Mouse (Mus musculus) G1E (cell line): ENCODE measurements at regions not wholly inside any gene's neighbourhood (a gene's known extent, or its start where the extent isn't known, plus 50 kb on each side); places are given as distances from the start of the nearest gene placed in this dataset.

ENCODE experiments used
- ATAC-seq: 2 replicates; pipeline ENCODE4 v1.8.0; 2016; ENCODE audit warnings: mild to moderate bottlenecking; ENCODE audit not compliant: insufficient number of reproducible peaks, poor library complexity, low FRiP score, severe bottlenecking; ENCODE audit errors: extremely low read depth
- DNase-seq: peaks from one replicate; pipeline ENCODE4 v3.0.0; 2012; ENCODE audit warnings: low spot score
- H3K27me3 ChIP-seq: 2 replicates; pipeline ENCODE4 v1.6.1; 2012; ENCODE audit warnings: mild to moderate bottlenecking, low read length, inconsistent platforms; ENCODE audit not compliant: insufficient read depth
- H3K36me3 ChIP-seq: replicated peaks from 2 replicates; pipeline ENCODE3; 2012; ENCODE audit warnings: mild to moderate bottlenecking, inconsistent platforms
- H3K4me1 ChIP-seq: 2 replicates; pipeline ENCODE4 v1.6.1; 2012; ENCODE audit warnings: low read depth, low read length, inconsistent platforms, mixed read lengths; ENCODE audit not compliant: insufficient read depth
- H3K4me3 ChIP-seq: 2 replicates; pipeline ENCODE4 v1.5.1; 2012; ENCODE audit warnings: low read depth, mild to moderate bottlenecking, inconsistent platforms, low read length, moderate library complexity, mixed read lengths
- H3K9me3 ChIP-seq: replicated peaks from 2 replicates; pipeline ENCODE4 v1.6.1; 2012; ENCODE audit warnings: inconsistent platforms
- CTCF ChIP-seq: IDR thresholded peaks from 2 replicates; pipeline ENCODE4 v1.5.1; 2012; ENCODE audit warnings: low read depth, low read length, inconsistent platforms, mixed read lengths
- GATA1 ChIP-seq: IDR thresholded peaks from 2 replicates; pipeline ENCODE4 v1.6.1; 2012; ENCODE audit warnings: borderline replicate concordance, low read length, inconsistent platforms, mixed read lengths
- GATA2 ChIP-seq: IDR thresholded peaks from 2 replicates; pipeline ENCODE4 v1.6.1; 2012; ENCODE audit warnings: low read depth, low read length, inconsistent platforms, borderline replicate concordance
- POLR2AphosphoS5 ChIP-seq: IDR thresholded peaks from 2 replicates; pipeline ENCODE4 v1.6.1; 2012; ENCODE audit warnings: low read depth, low read length, inconsistent platforms; ENCODE audit not compliant: insufficient replicate concordance
- TAL1 ChIP-seq: conservative IDR thresholded peaks from 2 replicates; pipeline ENCODE4 v1.6.1; 2012; ENCODE audit warnings: low read depth, low read length, inconsistent platforms, mixed read lengths

DNA sequence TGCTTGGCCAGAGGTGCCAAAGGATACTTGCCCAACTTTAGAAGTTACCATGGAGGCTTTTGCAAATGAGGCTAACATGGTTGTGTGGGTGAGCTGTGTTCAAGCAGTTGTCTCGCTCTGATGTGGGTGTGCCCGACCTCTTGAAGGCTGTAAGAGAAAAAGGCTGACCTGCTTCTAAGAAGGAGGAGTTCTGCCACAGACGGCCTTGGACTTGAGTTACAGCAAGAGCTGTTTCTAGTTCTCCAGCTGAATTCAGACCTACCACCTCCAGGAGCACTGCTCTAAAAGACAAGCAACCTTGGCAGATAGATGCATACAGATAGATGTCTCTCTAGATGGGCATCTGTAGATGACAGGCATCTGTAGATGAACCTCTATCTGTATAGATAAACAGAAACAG is 202.7 kb upstream of the A230072I06Rik start:
- ATAC-seq, result no peak
- Histone ChIP-seq H3K27me3 (0 out of 2 replicates have a peak, but pooled peaks cover 4% of the 10 kb centered on the region), H3K4me1 (no peaks in the 10 kb centered on the region), H3K36me3 (no peaks in the 10 kb centered on the region), H3K9me3 (no peaks in the 10 kb centered on the region), H3K4me3 (no peak overlapping the region)
- DNase-seq, result no peak
- TF ChIP-seq GATA2 (no peak), CTCF (no peak), TAL1 (no peak), GATA1 (no peak), POLR2AphosphoS5 (no peak)

DNA sequence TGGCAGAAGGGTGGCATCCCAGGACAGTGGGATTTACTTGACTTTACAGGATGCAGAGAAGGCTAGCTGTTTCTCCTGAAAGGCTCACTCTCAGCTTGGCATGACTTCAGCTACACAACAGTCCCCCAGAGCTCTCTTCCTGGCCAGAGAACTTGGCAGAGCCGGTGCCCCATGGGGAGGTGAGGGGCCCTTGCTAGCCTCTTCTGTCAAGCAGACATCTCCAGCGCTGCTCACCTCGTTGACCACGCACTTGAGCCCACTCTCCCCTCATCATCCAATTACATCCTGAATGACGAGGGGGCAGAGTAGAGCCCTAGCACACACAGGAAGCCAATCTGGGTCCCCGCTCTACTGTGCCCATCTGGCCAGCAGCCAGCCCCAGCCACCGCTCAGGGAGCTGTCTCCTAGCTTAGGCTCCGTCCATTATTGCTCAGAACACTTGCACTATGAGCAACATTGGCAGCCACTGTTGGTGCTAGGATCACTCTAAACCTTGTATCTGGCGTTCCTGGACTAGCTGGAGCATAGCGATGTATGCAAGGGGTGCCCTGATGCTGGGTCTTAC is 201.7 kb upstream of the A230072I06Rik start:
- DNase-seq, result no peak
- ATAC-seq, result no peak
- Histone ChIP-seq H3K36me3 (no peaks in the 10 kb centered on the region), H3K4me3 (no peak overlapping the region), H3K9me3 (no peaks in the 10 kb centered on the region), H3K27me3 (no peaks in the 10 kb centered on the region), H3K4me1 (no peaks in the 10 kb centered on the region)
- no peak for TF ChIP-seq POLR2AphosphoS5
- TF ChIP-seq GATA2, result no peak
- TF ChIP-seq TAL1, result no peak
- no peak for TF ChIP-seq GATA1
- no peak for TF ChIP-seq CTCF

DNA sequence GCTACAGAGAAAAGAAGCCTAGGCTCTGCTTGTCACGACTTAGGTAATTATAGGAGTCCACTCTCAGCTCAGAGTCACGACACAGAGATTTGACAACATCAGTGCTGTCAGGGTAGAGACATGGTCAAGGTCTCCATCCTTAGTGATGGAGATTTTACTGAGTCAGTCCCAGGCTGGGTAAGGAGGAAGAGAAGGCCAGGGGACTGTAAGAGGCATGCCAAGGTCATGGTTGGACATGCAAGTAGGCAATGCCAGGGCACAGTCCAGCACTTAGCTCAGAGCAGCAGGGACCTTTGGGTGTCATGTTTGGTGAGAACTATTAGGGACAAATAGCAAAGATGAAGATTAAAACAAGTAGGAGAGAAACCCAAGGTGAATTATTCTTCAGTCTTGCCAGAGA is 200.7 kb upstream of the A230072I06Rik start:
- no peaks in the 10 kb centered on the region for H3K4me1 ChIP-seq
- TF ChIP-seq GATA2, result no peak
- TF ChIP-seq CTCF, result no peak
- TF ChIP-seq TAL1, result no peak
- TF ChIP-seq POLR2AphosphoS5, result no peak
- no peak for TF ChIP-seq GATA1
- H3K36me3 ChIP-seq, result no peaks in the 10 kb centered on the region
- no peak for DNase-seq
- ATAC-seq, result no peak
- no peaks in the 10 kb centered on the region for H3K9me3 ChIP-seq
- H3K4me3 ChIP-seq, result no peak overlapping the region
- no peaks in the 10 kb centered on the region for H3K27me3 ChIP-seq

DNA sequence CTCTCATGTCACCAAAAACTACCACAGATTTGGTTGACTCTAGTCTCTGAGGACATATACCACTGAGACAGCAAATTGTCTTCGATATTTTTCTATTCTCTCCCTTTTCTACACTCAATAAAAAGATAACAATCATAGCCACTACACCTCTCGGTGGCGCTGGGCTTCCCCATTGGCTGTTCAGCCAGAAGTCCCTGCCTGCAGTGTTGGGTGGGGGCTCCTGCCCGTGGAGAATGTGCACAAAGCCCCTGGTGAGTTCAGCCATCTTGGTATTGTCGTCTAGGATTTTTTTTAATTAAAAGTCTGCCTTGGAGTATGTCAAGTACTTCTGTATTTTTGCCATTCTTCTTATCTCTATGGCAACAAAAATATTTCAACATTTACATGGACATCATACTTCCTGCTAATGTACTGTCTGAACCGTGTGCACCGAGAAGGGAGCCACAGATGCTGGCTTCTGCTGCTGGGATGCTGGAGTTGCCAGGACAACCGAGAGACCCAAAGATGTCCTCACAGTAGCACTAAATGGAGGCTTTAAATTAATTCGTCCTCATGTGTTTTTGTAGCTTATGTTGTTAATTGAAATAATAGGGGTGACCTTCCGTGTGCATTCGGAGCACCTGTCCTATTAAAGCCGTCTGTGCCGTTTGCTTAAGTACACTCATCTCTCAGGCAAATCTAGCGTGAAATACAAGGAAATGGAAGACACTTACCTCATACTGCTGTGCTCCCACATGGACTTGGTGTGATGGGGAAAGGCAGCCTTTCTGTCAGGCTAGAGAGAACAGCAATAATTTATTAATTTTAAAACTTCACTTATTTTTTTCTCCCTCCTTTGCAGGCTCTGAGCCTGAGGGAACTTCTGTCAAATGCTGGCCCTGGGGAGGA is 199.7 kb upstream of the A230072I06Rik start:
- H3K9me3 ChIP-seq, result no peaks in the 10 kb centered on the region
- no peak for DNase-seq
- no peak overlapping the region for H3K4me3 ChIP-seq
- no peaks in the 10 kb centered on the region for H3K27me3 ChIP-seq
- no peak for TF ChIP-seq GATA1
- no peak for TF ChIP-seq CTCF
- no peak for TF ChIP-seq TAL1
- no peak for TF ChIP-seq GATA2
- no peak for TF ChIP-seq POLR2AphosphoS5
- H3K4me1 ChIP-seq, result no peaks in the 10 kb centered on the region
- ATAC-seq, result no peak
- no peaks in the 10 kb centered on the region for H3K36me3 ChIP-seq

DNA sequence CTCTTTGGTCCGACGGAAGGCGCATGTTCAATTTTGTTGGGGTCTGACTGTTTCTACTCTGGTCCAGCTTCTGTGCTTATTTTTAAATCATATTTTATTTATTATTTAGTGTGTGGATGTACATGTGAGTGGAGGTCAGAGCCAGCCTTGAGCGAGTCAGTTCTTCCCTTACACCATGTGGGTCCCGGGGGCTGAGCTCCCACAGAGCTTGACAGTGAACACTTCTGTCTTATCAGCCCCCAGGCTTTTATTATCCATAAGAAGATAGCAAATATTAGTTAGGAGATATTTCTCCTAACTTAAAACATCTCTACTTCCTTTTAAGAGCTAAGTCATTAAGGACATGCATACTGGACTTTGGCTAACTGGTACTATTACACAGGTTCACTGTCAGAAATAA is 197.1 kb upstream of the A230072I06Rik start:
- TF ChIP-seq CTCF (no peak), GATA2 (no peak), POLR2AphosphoS5 (no peak), GATA1 (no peak), TAL1 (no peak)
- Histone ChIP-seq H3K9me3 (no peaks in the 10 kb centered on the region), H3K4me1 (no peaks in the 10 kb centered on the region), H3K4me3 (no peak overlapping the region), H3K27me3 (no peaks in the 10 kb centered on the region), H3K36me3 (no peaks in the 10 kb centered on the region)
- no peak for ATAC-seq
- no peak for DNase-seq

DNA sequence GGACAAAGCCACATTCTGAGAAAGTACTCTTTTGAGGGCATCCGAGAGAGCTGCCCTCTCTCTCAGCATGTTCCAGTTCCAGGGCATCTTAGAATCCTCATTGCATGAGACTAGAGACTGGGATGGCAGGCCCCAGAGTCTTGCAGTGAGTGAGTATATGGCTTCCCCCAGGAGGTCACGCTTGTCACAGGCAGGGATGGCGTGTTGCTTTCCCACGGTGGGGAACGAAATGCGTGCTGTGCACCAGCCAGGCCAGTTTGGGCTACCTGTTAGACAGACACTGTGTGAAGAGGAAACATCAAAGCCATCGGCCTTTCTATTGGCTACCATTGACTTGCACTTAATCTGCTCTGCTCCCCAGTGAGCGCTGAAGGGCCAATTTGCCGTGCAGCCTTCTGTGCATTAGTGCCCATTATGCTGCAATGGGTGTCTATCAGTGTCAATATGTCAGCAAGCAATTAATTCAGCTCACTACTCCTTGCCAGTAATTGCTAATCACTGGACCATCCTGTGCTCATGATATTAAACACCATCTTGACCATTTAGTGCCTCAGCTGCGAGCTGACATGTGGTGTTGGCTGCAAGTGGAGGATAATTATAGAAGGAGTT is 191.3 kb upstream of the A230072I06Rik start:
- Histone ChIP-seq H3K4me1 (no peaks in the 10 kb centered on the region), H3K36me3 (no peaks in the 10 kb centered on the region), H3K9me3 (no peaks in the 10 kb centered on the region), H3K4me3 (no peak overlapping the region), H3K27me3 (peaks cover 3% of the 10 kb centered on the region; the same call in 1 of the 2 replicates)
- DNase-seq, result no peak
- no peak for TF ChIP-seq GATA1
- no peak for TF ChIP-seq GATA2
- no peak for TF ChIP-seq CTCF
- no peak for TF ChIP-seq TAL1
- TF ChIP-seq POLR2AphosphoS5, result no peak
- ATAC-seq, result no peak

DNA sequence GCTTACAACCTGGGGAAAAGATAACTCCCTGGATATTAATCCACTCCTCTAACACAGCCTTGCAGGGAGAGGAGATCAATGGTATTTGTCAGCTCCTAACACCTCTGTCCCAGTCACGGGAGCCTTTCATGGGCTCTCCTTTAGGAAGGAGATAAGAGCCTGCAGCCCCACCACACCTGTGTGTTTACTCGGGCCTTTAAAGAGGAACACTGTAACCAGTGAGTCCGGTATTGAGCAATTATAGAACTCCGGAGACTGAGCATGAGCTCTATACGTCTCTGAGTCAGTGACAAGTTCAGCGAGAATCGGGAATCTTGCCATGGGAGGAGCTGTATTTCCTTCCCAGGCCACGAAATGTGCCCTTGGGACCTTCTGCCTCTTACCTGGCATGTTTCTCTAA is 178.5 kb upstream of the A230072I06Rik start:
- DNase-seq (no peak), ATAC-seq (no peak)
- TF ChIP-seq GATA2 (no peak), CTCF (no peak), GATA1 (no peak), POLR2AphosphoS5 (no peak), TAL1 (no peak)
- no peaks in the 10 kb centered on the region for H3K27me3 ChIP-seq
- H3K4me3 ChIP-seq, result no peak overlapping the region
- H3K4me1 ChIP-seq, result no peaks in the 10 kb centered on the region
- H3K36me3 ChIP-seq, result no peaks in the 10 kb centered on the region
- H3K9me3 ChIP-seq, result no peaks in the 10 kb centered on the region
